Mouse (Mus musculus) cerebellum, adult 2 months (tissue): ENCODE measurements around the gene Rnf214. TPM values are rescaled to one million over a fixed set of nuclear protein-coding genes. Genes with fewer than 3 reads are reported as not detected.

Experiments
- DNase-seq, 2 experiments: peaks; one replicate each; pipeline ENCODE4 v3.0.0; 2021
- H3K27ac ChIP-seq: fragments of 200-500 bp; 2 replicates; pipeline ENCODE4 v1.5.1; 2012; ENCODE audit warnings: low read length, control low read depth, inconsistent platforms; ENCODE audit not compliant: insufficient read depth
- H3K27me3 ChIP-seq: fragments of 200-500 bp; 2 replicates; pipeline ENCODE4 v1.6.1; 2012; ENCODE audit warnings: inconsistent platforms, mild to moderate bottlenecking, low read length, moderate library complexity; ENCODE audit not compliant: control insufficient read depth, insufficient read depth
- H3K4me1 ChIP-seq: fragments of 200-500 bp; 2 replicates; pipeline ENCODE4 v1.6.1; 2011; ENCODE audit warnings: low read length; ENCODE audit not compliant: control insufficient read depth, insufficient read depth
- H3K4me3 ChIP-seq: fragments of 200-500 bp; replicated peaks from 2 replicates; pipeline ENCODE3; 2011; ENCODE audit warnings: mild to moderate bottlenecking, low read depth, low read length, control low read depth; ENCODE audit not compliant: insufficient read depth
- CTCF ChIP-seq: fragments of 200-500 bp; IDR thresholded peaks from 2 replicates; pipeline ENCODE4 v1.5.1; 2011; ENCODE audit warnings: low read depth, mild to moderate bottlenecking, control low read depth, low read length, moderate library complexity, borderline replicate concordance; ENCODE audit not compliant: insufficient read depth
- POLR2A ChIP-seq: fragments of 200-500 bp; IDR thresholded peaks from 2 replicates; pipeline ENCODE4 v1.6.1; 2011; ENCODE audit warnings: low read length, control low read depth, borderline replicate concordance; ENCODE audit not compliant: insufficient read depth
- WGBS: fragments of 180-500 bp; shearing (Covaris S2); methylation state at CpG from one replicate; pipeline ENCODE4 v1.1.7; 2018; 5-methylcytosine and 5-hydroxymethylcytosine counted together
- polyA plus RNA-seq: library from polyadenylated mRNA; depleted of rRNA; stranded (reverse); fragments of >200 nt; gene quantifications from 2 replicates; pipeline ENCODE4 v1.2.3, GENCODE M21; 2012

The Rnf214 gene
- polyA plus RNA-seq, 1 experiment, result 45.8 TPM

DNA sequence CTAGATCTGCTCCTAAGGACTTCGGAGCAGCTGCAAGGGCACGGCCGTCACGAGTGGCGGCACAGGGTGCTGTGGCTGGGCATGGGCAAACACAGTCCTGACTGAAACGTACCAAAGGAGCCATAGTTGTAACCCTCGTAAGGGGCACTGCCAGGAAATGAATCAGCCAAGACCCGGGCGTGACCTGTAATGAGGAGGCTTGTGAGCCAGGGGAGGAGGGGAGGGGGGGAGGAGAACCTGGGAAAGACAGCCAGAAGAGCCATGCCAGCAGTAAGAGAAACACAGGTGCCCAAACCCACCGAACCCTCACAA is 40.1 kb upstream of the Rnf214 start:
- H3K27me3 ChIP-seq, result no peaks in the 10 kb centered on the region
- 80% methylated on average over 10 of the region's 10 CpGs for WGBS
- no peak overlapping the region for H3K27ac ChIP-seq
- no peak for DNase-seq
- H3K4me3 ChIP-seq, result no peak overlapping the region
- no peak for TF ChIP-seq CTCF
- no peak for TF ChIP-seq POLR2A
- peaks cover 57% of the 10 kb centered on the region for H3K4me1 ChIP-seq

DNA sequence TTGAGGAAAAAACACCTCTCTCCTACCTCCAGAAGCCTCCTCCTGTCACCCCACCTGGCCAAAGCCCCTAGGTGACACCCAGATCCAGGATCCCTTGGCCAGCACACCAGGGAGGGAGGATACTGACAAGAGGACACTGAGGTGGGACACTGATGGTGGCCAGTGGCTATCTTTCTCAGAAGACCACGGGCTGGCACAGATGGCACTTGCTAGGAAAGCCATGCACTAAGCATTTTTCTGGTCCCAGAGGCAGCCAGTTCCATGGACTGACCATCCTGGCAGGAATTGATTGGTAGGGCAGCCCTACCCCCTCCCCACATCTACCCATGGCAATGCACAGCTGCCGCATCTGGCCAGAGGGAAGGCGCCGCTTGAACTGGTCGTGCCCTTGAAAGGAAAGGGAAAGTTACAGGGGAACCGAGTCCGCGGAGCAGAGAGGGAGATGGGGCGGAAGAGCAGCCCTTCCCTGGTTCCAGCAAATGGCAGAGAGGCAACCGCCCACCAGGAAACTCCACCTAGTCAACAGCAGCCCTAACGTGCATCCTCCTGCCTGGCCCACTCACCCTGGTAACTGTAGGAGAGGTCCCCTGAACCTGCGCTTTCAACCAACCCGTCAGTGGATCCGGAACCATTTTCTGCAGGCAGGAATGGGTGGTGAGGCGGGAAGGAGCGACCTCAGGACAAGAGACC is 39.6 kb upstream of the Rnf214 start:
- no peak for DNase-seq
- TF ChIP-seq CTCF, result no peak
- TF ChIP-seq POLR2A, result no peak
- peaks cover 55% of the 10 kb centered on the region for H3K4me1 ChIP-seq
- no peak overlapping the region for H3K4me3 ChIP-seq
- peak overlapping the region; percentile 39; the same call in 1 of the 2 replicates for H3K27ac ChIP-seq
- 85% methylated on average over 16 of the region's 16 CpGs for WGBS
- no peaks in the 10 kb centered on the region for H3K27me3 ChIP-seq

DNA sequence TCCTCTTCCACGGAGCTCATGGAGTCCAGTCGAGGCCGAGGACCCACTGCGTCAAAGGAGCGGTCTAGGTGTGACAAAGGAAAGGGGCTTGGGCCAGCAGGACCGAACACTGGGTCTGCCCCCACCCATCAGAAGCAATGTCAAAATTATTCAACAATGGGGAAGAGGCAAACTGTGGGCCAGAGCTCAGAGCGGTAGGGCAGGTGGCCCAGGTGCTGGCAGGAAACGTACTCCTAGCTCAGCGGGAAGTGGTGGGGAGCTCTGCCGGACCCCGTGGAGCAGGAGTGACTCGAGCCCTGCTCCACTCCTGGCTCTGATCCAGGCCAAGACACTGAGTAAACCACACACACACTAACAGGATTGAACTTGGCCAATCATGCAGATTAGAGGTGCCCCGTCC is 39.0 kb upstream of the Rnf214 start:
- Histone ChIP-seq H3K27me3 (no peaks in the 10 kb centered on the region), H3K27ac (peak overlapping the region; percentile 39), H3K4me3 (no peak overlapping the region), H3K4me1 (peaks cover 55% of the 10 kb centered on the region)
- TF ChIP-seq CTCF, result no peak
- no peak for TF ChIP-seq POLR2A
- WGBS, result 39% methylated on average over 13 of the region's 13 CpGs
- peak; percentile 66 to 74 for DNase-seq

DNA sequence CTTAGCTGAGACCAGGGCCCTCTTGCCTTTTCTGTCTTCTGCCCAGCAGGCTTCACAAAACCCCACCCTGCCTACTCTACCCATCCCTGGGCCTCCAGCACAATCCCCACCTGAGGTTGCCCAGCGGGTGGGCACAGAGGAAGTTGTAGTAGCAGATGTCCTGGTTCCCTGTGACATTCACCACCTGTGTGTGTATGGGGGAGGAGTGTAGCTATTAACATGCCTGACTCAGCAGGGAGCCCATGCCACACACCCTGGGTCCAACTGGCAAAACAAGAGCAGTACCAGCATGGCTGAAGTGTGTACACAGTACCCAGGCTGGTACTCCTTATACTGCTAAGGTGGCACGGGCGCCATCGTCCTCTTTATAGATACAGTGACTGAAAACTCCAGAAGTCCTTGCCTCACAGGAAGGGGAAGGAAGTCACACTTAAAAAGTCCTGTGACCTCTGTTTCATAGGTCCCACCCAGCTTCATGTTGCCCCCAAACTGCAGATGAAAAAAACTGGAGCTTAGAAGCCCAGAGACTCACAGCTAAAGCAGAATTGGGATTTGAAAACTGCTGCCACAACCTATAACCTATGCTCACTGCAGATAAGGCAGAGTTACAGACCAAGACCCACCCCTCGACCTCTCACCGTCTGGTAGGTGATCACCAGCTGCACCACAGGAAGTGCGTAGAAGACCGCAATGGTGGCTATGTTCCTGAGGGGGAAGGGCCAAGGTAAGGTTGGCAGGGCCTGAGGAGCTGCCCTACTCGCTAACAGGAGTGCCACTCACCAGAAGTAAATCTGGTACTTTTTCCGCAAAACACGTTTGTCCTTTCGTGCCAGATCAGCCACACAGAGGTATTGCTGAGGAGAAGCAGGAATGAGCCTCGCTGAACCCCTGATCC is 38.0 kb upstream of the Rnf214 start:
- H3K27me3 ChIP-seq, result no peaks in the 10 kb centered on the region
- H3K4me3 ChIP-seq, result no peak overlapping the region
- no peak for TF ChIP-seq CTCF
- no peak for TF ChIP-seq POLR2A
- 42% methylated on average over 13 of the region's 13 CpGs for WGBS
- DNase-seq, result peak; percentile 65 to 70
- H3K4me1 ChIP-seq, result peaks cover 58% of the 10 kb centered on the region
- peak overlapping the region; percentile 39 for H3K27ac ChIP-seq

DNA sequence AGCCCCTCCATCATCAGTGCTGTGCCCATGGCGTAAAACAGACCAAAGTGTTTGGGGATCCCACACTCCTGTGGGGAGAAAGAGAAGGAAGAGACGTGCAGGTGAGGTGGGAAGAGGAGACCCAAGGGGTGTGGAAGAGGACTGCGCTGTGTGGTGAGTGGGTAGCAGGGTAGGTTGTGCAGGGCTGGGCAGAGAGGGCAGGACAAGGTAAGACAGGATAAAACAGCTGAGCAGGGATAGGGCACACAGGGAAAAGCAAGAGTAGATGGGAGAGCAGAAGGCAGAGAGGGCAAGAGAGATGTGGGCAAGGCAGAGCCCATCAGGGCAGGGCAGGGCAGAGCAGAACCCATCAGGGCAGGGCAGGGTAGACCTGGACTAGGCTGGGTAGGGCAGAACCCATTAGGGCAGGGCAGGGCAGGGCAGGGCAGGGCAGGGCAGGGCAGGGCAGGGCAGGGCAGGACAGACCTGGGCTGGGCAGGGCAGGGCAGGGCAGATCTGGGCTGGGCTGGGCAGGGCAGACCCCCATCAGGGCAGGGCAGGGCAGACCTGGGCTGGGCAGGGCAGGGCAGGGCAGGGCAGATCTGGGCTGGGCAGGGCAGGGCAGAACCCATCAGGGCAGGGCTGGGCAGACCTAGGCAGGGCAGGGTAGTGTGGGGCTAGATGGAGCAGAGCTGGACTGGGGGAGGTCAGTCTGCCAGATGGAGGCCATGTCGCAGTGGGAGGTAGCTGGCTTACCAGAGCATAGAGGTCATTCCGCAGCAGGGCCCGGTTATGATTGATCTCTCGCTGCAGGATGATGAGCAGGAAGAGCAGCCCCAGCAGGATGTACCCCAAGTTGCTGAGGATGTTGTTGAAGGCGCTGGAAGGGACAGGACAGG is 37.2 kb upstream of the Rnf214 start:
- H3K27me3 ChIP-seq, result no peaks in the 10 kb centered on the region
- H3K4me1 ChIP-seq, result peaks cover 67% of the 10 kb centered on the region
- TF ChIP-seq CTCF (no peak), POLR2A (no peak)
- 40% methylated on average over 8 of the region's 8 CpGs for WGBS
- peak; percentile 64 to 70 for DNase-seq
- no peak overlapping the region for H3K4me3 ChIP-seq
- H3K27ac ChIP-seq, result peak overlapping the region; percentile 39

DNA sequence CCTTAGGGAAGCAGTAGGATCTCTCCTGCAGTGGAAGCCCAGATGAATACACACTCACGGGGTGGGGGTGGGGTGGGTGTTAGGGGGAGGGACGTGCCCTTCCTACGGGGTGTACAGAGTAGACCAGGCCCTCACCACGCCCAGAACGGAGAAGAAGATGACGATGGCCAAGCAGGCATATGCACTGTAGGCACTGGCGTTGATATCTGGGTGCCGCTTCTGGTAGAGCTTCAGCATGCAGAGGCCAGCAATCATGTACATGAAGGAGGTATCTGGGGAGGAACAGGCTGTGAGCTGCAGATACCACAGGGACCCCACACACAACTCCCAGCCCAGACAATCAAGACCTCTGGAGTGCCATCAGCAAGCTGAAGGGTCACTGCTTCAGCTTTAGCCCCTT is 36.2 kb upstream of the Rnf214 start:
- Histone ChIP-seq H3K4me1 (peaks cover 74% of the 10 kb centered on the region), H3K27ac (no peak overlapping the region), H3K27me3 (no peaks in the 10 kb centered on the region), H3K4me3 (no peak overlapping the region)
- no peak for TF ChIP-seq POLR2A
- TF ChIP-seq CTCF, result no peak
- DNase-seq, result no peak
- WGBS, result 88% methylated on average over 8 of the region's 8 CpGs

DNA sequence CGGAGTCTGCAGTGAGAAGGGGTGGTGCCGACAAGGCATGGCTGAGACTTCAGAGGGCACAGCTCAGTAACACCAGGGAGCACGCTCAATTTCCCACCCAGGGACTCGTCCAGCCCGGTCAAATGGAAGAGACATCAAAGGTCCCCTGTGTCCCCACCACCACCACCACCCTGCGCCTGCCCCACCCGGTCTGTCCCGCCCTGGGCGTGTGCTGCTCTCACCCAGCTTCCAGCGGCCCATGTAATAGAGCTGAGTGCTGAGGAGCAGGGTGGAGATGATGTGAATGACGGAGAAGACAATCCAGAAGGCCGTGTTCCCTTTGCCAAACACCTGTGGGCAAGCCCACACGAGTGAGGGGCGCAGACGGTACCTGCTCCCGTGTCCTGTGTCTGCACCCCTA is 35.8 kb upstream of the Rnf214 start:
- no peak for TF ChIP-seq POLR2A
- DNase-seq, result no peak
- H3K4me3 ChIP-seq, result no peak overlapping the region
- no peaks in the 10 kb centered on the region for H3K27me3 ChIP-seq
- peaks cover 69% of the 10 kb centered on the region for H3K4me1 ChIP-seq
- WGBS, result 90% methylated on average over 16 of the region's 16 CpGs
- H3K27ac ChIP-seq, result no peak overlapping the region
